Mouse (Mus musculus): Measurements from ENCODE around the gene Ccdc54. TPM values are rescaled to one million over a fixed set of nuclear protein-coding genes. Genes with fewer than 3 reads are reported as not detected.

Ccdc54 gene
- polyA plus RNA-seq (2012; ENCODE audit: low replicate concordance): not detected in 2 replicates

GRCm38 (mm10) chr16:50591054-50591453 is at the start of gene Ccdc54:
Ccdc54 (minus strand) TSS chr16:50591154.

Other genes starting within 250 kb of the Ccdc54 start
- 3.0 and 4.2 TPM in 2 replicates for gene Bbx, start 158.8 kb downstream of the Ccdc54 start, polyA plus RNA-seq (2012; ENCODE audit: low replicate concordance)